Mouse (Mus musculus) liver, embryonic 14.5 days (tissue): Measurements from ENCODE around the gene Trio. TPM values are rescaled to one million over a fixed set of nuclear protein-coding genes. Genes with fewer than 3 reads are reported as not detected.

Experiments
- ATAC-seq: fragments of 200-750 bp; cut with Nextera tagmentation; 2 replicates; pipeline ENCODE4 v1.8.0; 2017; ENCODE audit warnings: moderate number of reproducible peaks, mild to moderate bottlenecking, moderate library complexity; ENCODE audit not compliant: insufficient read depth
- DNase-seq, 3 experiments: peaks; one replicate each; pipeline ENCODE4 v3.0.0-alpha.2; 2012 to 2013; ENCODE audit warnings: low read depth in 3 of 3, low spot score in 3 of 3
- H3K27ac ChIP-seq: fragments of 300-500 bp; sonication (generic); 2 replicates; pipeline ENCODE4 v1.5.1; 2014; ENCODE audit warnings: moderate library complexity, mild to moderate bottlenecking, control low read depth, inconsistent platforms
- H3K27me3 ChIP-seq: fragments of 300-500 bp; sonication (generic); 2 replicates; pipeline ENCODE4 v1.6.1; 2014; ENCODE audit warnings: mild to moderate bottlenecking, low read length, moderate library complexity; ENCODE audit not compliant: control insufficient read depth, insufficient read depth
- H3K36me3 ChIP-seq: fragments of 300-500 bp; sonication (generic); replicated peaks from 2 replicates; pipeline ENCODE4 v1.6.1; 2014; ENCODE audit warnings: low read depth; ENCODE audit not compliant: control insufficient read depth, insufficient read depth
- H3K4me1 ChIP-seq, 2 experiments: fragments of 200-500 bp in 1 of 2; fragments of 300-500 bp in 1 of 2; sonication (generic) in 1 of 2; replicated peaks; 2 replicates each; pipeline ENCODE4 v1.6.1; 2012 to 2014; ENCODE audit warnings: antibody characterized with exemption in 1 of 2, inconsistent platforms in 1 of 2, low read length in 1 of 2; ENCODE audit not compliant: control insufficient read depth in 2 of 2, insufficient read depth in 2 of 2
- H3K4me2 ChIP-seq: fragments of 300-500 bp; sonication (generic); 2 replicates; pipeline ENCODE4 v1.6.1; 2014; ENCODE audit warnings: low read depth, mild to moderate bottlenecking, control low read depth, moderate library complexity
- H3K4me3 ChIP-seq, 2 experiments: fragments of 200-500 bp in 1 of 2; fragments of 300-500 bp in 1 of 2; sonication (generic) in 1 of 2; 2 replicates each; pipeline ENCODE4 v1.5.1; 2012 to 2014; ENCODE audit warnings: low read depth in 2 of 2, low read length in 2 of 2, mild to moderate bottlenecking in 2 of 2, control low read depth in 1 of 2, inconsistent platforms in 1 of 2, moderate library complexity in 1 of 2; ENCODE audit not compliant: insufficient read depth in 1 of 2
- H3K9ac ChIP-seq: fragments of 300-500 bp; sonication (generic); replicated peaks from 2 replicates; pipeline ENCODE4 v1.6.1; 2014; ENCODE audit warnings: mild to moderate bottlenecking, control low read depth, moderate library complexity
- H3K9me3 ChIP-seq: fragments of 300-500 bp; sonication (generic); 2 replicates; pipeline ENCODE4 v1.6.1; 2016; ENCODE audit warnings: low read length, mixed read lengths; ENCODE audit not compliant: control insufficient read depth
- CTCF ChIP-seq: IDR thresholded peaks from 2 replicates; pipeline ENCODE4 v1.5.1; 2016; ENCODE audit warnings: antibody characterized with exemption, low read depth, control low read depth
- EP300 ChIP-seq: IDR thresholded peaks from 2 replicates; pipeline ENCODE4 v1.6.1; 2016; ENCODE audit warnings: antibody characterized with exemption, low read depth
- WGBS: fragments of 180-500 bp; shearing (Covaris S2); extraction: QIAGEN DNeasy Blood & Tissue Kit; methylation state at CpG from one replicate; pipeline ENCODE4 v1.1.7; 2014; ENCODE audit not compliant: insufficient replicate concordance; 5-methylcytosine and 5-hydroxymethylcytosine counted together
- polyA plus RNA-seq, 2 experiments: library from polyadenylated mRNA; depleted of rRNA in 1 of 2; stranded (reverse) in 1 of 2; unstranded in 1 of 2; fragments of >200 nt; fragmentation: Nextera tagmentation in 1 of 2; extraction: Ambion mirVana in 1 of 2; gene quantifications; 2 replicates each; pipeline versions ENCODE4 v1.2.1 to v1.2.3; 2012 to 2014

Gene Trio
- polyA plus RNA-seq, 2 experiments = 2.6 to 6.0 TPM

DNA sequence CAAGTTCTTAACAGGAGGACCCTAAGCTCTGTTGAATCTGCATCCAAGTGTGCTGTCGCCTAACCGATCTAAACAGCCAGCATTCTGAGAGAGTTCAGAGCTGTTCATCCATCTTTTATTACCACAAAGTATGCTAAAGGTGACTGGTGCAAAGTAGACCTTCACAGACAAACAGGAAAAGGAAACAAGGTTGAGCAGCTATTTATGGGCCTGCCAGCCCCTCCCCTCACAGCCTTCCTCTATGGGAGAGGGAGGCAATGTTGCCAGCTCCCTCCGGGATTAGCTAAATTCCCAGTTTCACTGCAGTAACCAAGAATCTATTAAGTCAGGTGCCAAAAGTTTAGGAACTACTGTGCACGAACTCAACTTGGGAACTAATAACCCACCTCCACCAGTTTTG lies 24.3 kb downstream of the Trio start:
- H3K36me3 ChIP-seq = no peaks in the 10 kb centered on the region
- H3K9me3 ChIP-seq = no peaks in the 10 kb centered on the region
- DNase-seq (no peak), ATAC-seq (no peak)
- peaks cover 0 to 5% of the 10 kb centered on the region in 2 experiments; a peak in 2 of 4 replicates for H3K4me1 ChIP-seq
- H3K9ac ChIP-seq = no peak overlapping the region
- TF ChIP-seq EP300 = no peak
- TF ChIP-seq CTCF = no peak
- WGBS = 38% methylated on average over 4 of the region's 4 CpGs
- no peaks in the 10 kb centered on the region for H3K27me3 ChIP-seq
- no peak overlapping the region for H3K4me2 ChIP-seq
- H3K27ac ChIP-seq = no peak overlapping the region
- H3K4me3 ChIP-seq = no peak overlapping the region

DNA sequence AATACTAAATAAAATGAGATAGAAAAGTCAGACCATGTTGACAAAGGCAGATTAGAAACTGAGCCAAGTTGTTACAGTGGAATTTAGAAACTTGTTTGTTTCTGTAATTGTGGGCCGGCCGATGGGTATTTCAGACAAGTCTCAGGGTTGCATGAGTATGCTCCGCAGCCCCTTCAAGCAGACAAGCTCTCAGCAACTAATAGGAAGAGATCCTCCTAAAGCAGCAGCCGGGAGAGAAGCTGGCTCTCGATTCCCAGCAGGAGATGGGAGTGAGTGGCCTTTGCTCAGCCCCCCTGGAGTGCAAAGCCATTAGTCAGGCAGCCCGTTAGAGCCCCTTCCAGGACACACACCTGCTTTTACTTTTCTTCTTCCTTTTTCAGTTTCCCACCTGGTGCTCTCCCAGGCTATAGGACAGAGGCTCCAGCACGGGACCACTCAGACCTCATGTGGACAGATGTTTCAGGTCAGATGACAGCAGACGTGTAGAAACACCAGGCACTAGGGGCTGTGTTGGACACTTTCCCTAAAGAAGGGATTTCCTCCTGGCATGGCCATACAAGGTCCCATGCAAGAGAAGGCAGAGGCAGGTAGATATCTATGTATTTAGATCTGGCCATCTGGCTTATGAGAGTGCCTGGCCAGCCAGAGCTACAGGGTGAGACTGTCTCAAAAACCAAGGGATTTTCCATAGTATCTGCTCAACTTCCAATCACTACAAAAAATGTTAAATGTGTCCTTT lies 26.9 kb downstream of the Trio start:
- ATAC-seq = no peak

DNA sequence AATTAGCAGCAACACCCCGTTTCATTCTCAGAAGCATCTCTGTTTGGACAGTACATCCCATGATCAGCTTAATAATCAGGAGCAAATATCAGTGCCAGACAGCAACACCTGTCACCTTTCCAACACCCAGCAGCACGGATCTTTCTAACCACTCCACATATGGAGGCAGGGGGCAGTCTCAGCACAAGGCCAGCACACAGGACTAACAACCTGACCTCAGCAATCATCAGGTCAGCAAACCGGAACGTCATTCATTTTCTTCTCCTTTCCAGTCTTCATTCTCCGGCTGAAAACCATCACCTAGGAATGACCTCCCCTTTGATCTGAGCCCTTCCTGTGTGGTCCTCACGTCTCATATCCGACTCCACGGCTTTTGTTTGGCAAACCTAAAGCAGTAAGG lies 27.7 kb downstream of the Trio start:
- peaks cover 0 to 7% of the 10 kb centered on the region in 2 experiments; a peak in 2 of 4 replicates for H3K4me1 ChIP-seq
- H3K4me3 ChIP-seq = no peak overlapping the region
- no peak for ATAC-seq
- H3K36me3 ChIP-seq = no peaks in the 10 kb centered on the region
- 53% methylated on average over 8 of the region's 8 CpGs for WGBS
- H3K4me2 ChIP-seq = no peak overlapping the region
- TF ChIP-seq EP300 (no peak), CTCF (no peak)
- H3K27ac ChIP-seq = no peak overlapping the region
- no peaks in the 10 kb centered on the region for H3K27me3 ChIP-seq
- H3K9ac ChIP-seq = no peak overlapping the region
- DNase-seq = no peak
- H3K9me3 ChIP-seq = no peaks in the 10 kb centered on the region

More for the DNA sequence above, 26.9 kb downstream of the Trio start:
- DNase-seq = no peak
- 49% methylated on average over 8 of the region's 8 CpGs for WGBS
- H3K4me2 ChIP-seq = no peak overlapping the region
- TF ChIP-seq EP300 = no peak
- no peak for TF ChIP-seq CTCF
- no peak overlapping the region for H3K27ac ChIP-seq
- H3K36me3 ChIP-seq = no peaks in the 10 kb centered on the region
- H3K9me3 ChIP-seq = no peaks in the 10 kb centered on the region
- peaks cover 0 to 5% of the 10 kb centered on the region in 2 experiments; a peak in 2 of 4 replicates for H3K4me1 ChIP-seq
- H3K9ac ChIP-seq = no peak overlapping the region
- H3K4me3 ChIP-seq = no peak overlapping the region
- no peaks in the 10 kb centered on the region for H3K27me3 ChIP-seq

DNA sequence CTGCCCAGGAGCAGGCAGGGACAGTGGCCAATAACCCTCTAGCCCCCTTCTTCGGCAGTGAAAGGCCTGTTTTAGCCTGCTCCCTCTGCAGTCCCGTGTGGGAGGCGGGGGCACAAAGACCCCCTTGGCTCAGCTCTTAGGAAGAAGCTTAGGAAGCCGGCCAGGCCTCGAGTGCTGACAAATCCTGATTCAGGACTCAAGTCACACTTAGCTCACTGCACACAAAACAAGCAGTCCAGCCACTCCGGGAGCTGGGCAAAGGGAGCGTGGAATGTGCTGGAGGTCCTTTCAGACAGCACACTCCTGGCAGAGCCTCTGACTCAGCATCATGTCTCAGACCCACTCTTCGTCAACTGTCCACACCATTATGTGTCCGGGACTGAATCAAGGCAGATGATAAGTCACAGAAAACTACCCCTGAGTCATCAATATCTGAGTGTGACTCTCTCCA lies 28.2 kb downstream of the Trio start:
- Histone ChIP-seq H3K36me3 (no peaks in the 10 kb centered on the region), H3K4me3 (no peak overlapping the region), H3K9ac (no peak overlapping the region), H3K27me3 (no peaks in the 10 kb centered on the region), H3K4me2 (no peak overlapping the region), H3K27ac (no peak overlapping the region), H3K9me3 (no peaks in the 10 kb centered on the region), H3K4me1 (peaks cover 0 to 8% of the 10 kb centered on the region in 2 experiments; a peak in 2 of 4 replicates)
- DNase-seq = no peak
- no peak for ATAC-seq
- 55% methylated on average over 9 of the region's 9 CpGs for whole genome bisulfite sequencing
- TF ChIP-seq CTCF = no peak
- TF ChIP-seq EP300 = no peak

DNA sequence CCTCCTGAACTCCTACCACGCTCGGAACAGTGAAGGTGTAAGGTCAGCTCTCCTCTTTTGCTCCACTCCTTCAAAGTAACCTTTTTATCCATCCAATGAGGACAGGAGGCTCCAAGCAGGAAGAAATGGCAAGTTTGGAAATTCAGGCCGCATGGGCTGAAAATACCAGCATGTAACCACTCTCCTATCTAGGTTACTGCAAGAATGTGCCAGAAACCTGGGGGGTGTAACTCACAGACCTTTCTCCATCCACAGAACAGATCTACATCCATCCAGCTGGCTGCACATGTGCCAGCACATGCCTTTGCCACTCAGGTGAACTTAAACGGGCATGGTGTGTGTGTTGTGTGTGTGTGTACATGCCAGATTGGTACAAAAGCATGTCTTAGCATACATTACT lies 28.9 kb downstream of the Trio start:
- H3K9me3 ChIP-seq = no peaks in the 10 kb centered on the region
- no peaks in the 10 kb centered on the region for H3K27me3 ChIP-seq
- ATAC-seq (no peak), DNase-seq (no peak)
- no peak overlapping the region for H3K27ac ChIP-seq
- no peaks in the 10 kb centered on the region for H3K36me3 ChIP-seq
- H3K9ac ChIP-seq = no peak overlapping the region
- H3K4me2 ChIP-seq = no peak overlapping the region
- 59% methylated on average over 4 of the region's 4 CpGs for WGBS
- TF ChIP-seq CTCF (no peak), EP300 (no peak)
- H3K4me1 ChIP-seq = peaks cover 0 to 11% of the 10 kb centered on the region in 2 experiments; a peak in 2 of 4 replicates
- H3K4me3 ChIP-seq = no peak overlapping the region
